ENCODE assay signal across 10 mouse cellular contexts in the genomic region with DNA sequence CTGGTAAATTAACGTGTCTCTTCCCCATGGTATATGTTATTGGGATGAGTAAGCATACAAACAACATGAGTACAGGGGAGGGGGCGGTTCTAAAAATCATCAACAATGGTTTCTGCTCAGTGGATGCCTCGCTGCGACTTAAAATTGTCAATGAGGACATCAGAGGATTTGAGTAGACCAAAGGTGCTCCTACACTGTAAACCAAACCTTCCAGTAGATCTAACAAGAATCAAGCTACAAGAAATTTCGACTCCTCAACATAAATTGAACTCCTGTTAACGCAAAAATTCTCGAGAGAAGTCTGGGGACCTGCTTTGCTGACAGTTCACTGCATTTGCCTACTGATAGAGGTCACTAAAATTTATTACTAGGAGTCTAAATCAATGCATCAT. TPM values are rescaled to one million over a fixed set of nuclear protein-coding genes. Genes with fewer than 3 reads are reported as not detected.
DNase-seq lines count a peak whose midpoint lies in the region; ATAC-seq and TF ChIP-seq lines count a peak whose summit lies in the region.
"Had no signal": no experiment of that assay in that cellular context is flagged by ENCODE, and none has a peak within 500 bp of the region (broad histone marks: within the 10 kb centered on the region; RNA-seq: fewer than 3 reads in every experiment).

No protein-coding gene starts in this region.

- no peak overlapping the region for H3K27ac ChIP-seq in forebrain, embryonic 10.5 days
- H3K27ac ChIP-seq in forebrain, embryonic 11.5 days (ENCODE audit: low read depth, low read length), result no peak overlapping the region
- no peak overlapping the region for H3K27ac ChIP-seq in lung, postnatal 0 days (ENCODE audit: low read length)
- peak overlapping the region; percentile 9; the same call in 1 of the 2 replicates for H3K27ac ChIP-seq in intestine, embryonic 16.5 days (ENCODE audit: low read length)
- H3K27ac ChIP-seq in neural tube, embryonic 15.5 days (replicated peaks), result no peak overlapping the region

- no peaks in the 10 kb centered on the region for H3K27me3 ChIP-seq in forebrain, embryonic 10.5 days (ENCODE audit: poor library complexity, severe bottlenecking)
- no peaks in the 10 kb centered on the region for H3K27me3 ChIP-seq in forebrain, embryonic 11.5 days (ENCODE audit: control insufficient read depth, insufficient read depth, low read length)
- no peaks in the 10 kb centered on the region for H3K27me3 ChIP-seq in lung, postnatal 0 days (replicated peaks; ENCODE audit: insufficient read depth, low read length)
- no peaks in the 10 kb centered on the region for H3K27me3 ChIP-seq in intestine, embryonic 16.5 days (replicated peaks; ENCODE audit: control insufficient read depth, insufficient read depth, low read length)
- no peaks in the 10 kb centered on the region for H3K27me3 ChIP-seq in neural tube, embryonic 15.5 days (replicated peaks)

- TF ChIP-seq EP300 in lung, postnatal 0 days (IDR thresholded peaks at IDR 0.05), result no peak

- no peaks in the 10 kb centered on the region for H3K36me3 ChIP-seq in forebrain, embryonic 10.5 days (replicated peaks)
- H3K36me3 ChIP-seq in forebrain, embryonic 11.5 days (ENCODE audit: control insufficient read depth, insufficient read depth, low read length), result no peaks in the 10 kb centered on the region
- H3K36me3 ChIP-seq in lung, postnatal 0 days (ENCODE audit: insufficient read depth, low read length), result no peaks in the 10 kb centered on the region
- H3K36me3 ChIP-seq in intestine, embryonic 16.5 days (ENCODE audit: control insufficient read depth, insufficient read depth, low read length), result no peaks in the 10 kb centered on the region
- H3K36me3 ChIP-seq in neural tube, embryonic 15.5 days, result no peaks in the 10 kb centered on the region

- 89% methylated on average over 7 of the region's 7 CpGs for WGBS in forebrain, embryonic 10.5 days
- 87% methylated on average over 7 of the region's 7 CpGs for WGBS in forebrain, embryonic 11.5 days
- WGBS in lung, postnatal 0 days, result 72% methylated on average over 7 of the region's 7 CpGs
- WGBS in lung, adult 2 months, result 72% methylated on average over 7 of the region's 7 CpGs
- WGBS in intestine, embryonic 16.5 days, result 76% methylated on average over 7 of the region's 7 CpGs
- 78% methylated on average over 7 of the region's 7 CpGs for WGBS in neural tube, embryonic 15.5 days

- TF ChIP-seq POLR2A in lung, adult 2 months (IDR thresholded peaks at IDR 0.05; ENCODE audit: borderline replicate concordance, extremely low read depth, low read depth, low read length), result no peak

- peak overlapping the region; percentile 97; the same call in 1 of the 2 replicates for H3K4me3 ChIP-seq in forebrain, embryonic 10.5 days
- H3K4me3 ChIP-seq in forebrain, embryonic 11.5 days (ENCODE audit: low read depth, low read length), result no peak overlapping the region
- H3K4me3 ChIP-seq in lung, postnatal 0 days (ENCODE audit: low read depth, low read length), result no peak overlapping the region
- H3K4me3 ChIP-seq in lung, adult 2 months (replicated peaks; ENCODE audit: extremely low read depth, low read depth, low read length), result no peak overlapping the region
- 0 out of 2 replicates have a peak overlapping the region, but pooled peaks have one; percentile 5 for H3K4me3 ChIP-seq in intestine, embryonic 16.5 days (ENCODE audit: low read length)
- H3K4me3 ChIP-seq in neural tube, embryonic 15.5 days (replicated peaks), result peak overlapping the region; percentile 99

- no peak for ATAC-seq in forebrain, embryonic 11.5 days (replicated peaks; ENCODE audit: low FRiP score)
- ATAC-seq in lung, postnatal 0 days, result no peak
- no peak for ATAC-seq in intestine, embryonic 16.5 days
- ATAC-seq in neural tube, embryonic 15.5 days (ENCODE audit: low FRiP score), result no peak

- no peak overlapping the region for H3K9ac ChIP-seq in forebrain, embryonic 11.5 days (ENCODE audit: low read length)
- no peak overlapping the region for H3K9ac ChIP-seq in lung, postnatal 0 days (replicated peaks; ENCODE audit: low read depth)
- H3K9ac ChIP-seq in intestine, embryonic 16.5 days (ENCODE audit: low read depth, low read length), result no peak overlapping the region
- peak overlapping the region; percentile 96; the same call in 1 of the 2 replicates for H3K9ac ChIP-seq in neural tube, embryonic 15.5 days (replicated peaks)

- peaks cover 26% of the 10 kb centered on the region for H3K4me1 ChIP-seq in forebrain, embryonic 10.5 days
- H3K4me1 ChIP-seq in forebrain, embryonic 11.5 days (replicated peaks; ENCODE audit: control insufficient read depth, insufficient read depth, low read length), result peaks cover 3% of the 10 kb centered on the region; the same call in 1 of the 2 replicates
- H3K4me1 ChIP-seq in lung, postnatal 0 days (ENCODE audit: insufficient read depth, low read depth, low read length), result 0 out of 2 replicates have a peak, but pooled peaks cover 4% of the 10 kb centered on the region
- H3K4me1 ChIP-seq in lung, adult 2 months (ENCODE audit: control insufficient read depth, insufficient read depth, low read length), result peaks cover 5% of the 10 kb centered on the region
- peaks cover 11% of the 10 kb centered on the region for H3K4me1 ChIP-seq in intestine, embryonic 16.5 days (ENCODE audit: control insufficient read depth, insufficient read depth, low read length)
- peaks cover 44% of the 10 kb centered on the region for H3K4me1 ChIP-seq in neural tube, embryonic 15.5 days

- TF ChIP-seq CTCF in lung, postnatal 0 days (IDR thresholded peaks at IDR 0.05), result no peak
- TF ChIP-seq CTCF in lung, adult 2 months (IDR thresholded peaks at IDR 0.05; ENCODE audit: insufficient read depth, low read length), result no peak

- H3K9me3 ChIP-seq in forebrain, embryonic 10.5 days, result no peaks in the 10 kb centered on the region
- H3K9me3 ChIP-seq in forebrain, embryonic 11.5 days (ENCODE audit: control insufficient read depth, low read length), result no peaks in the 10 kb centered on the region
- H3K9me3 ChIP-seq in lung, postnatal 0 days (ENCODE audit: low read length), result no peaks in the 10 kb centered on the region
- no peaks in the 10 kb centered on the region for H3K9me3 ChIP-seq in intestine, embryonic 16.5 days (ENCODE audit: control insufficient read depth, low read length)
- H3K9me3 ChIP-seq in neural tube, embryonic 15.5 days (replicated peaks), result no peaks in the 10 kb centered on the region

- no peak overlapping the region; the same call in 1 of the 2 replicates for H3K4me2 ChIP-seq in forebrain, embryonic 11.5 days (ENCODE audit: low read depth, low read length, severe bottlenecking)
- H3K4me2 ChIP-seq in lung, postnatal 0 days (replicated peaks; ENCODE audit: low read depth, low read length), result peak overlapping the region; percentile 98; the same call in 1 of the 2 replicates
- H3K4me2 ChIP-seq in intestine, embryonic 16.5 days (ENCODE audit: low read depth, low read length), result peak overlapping the region; percentile 10; the same call in 1 of the 2 replicates
- H3K4me2 ChIP-seq in neural tube, embryonic 15.5 days, result peak overlapping the region; percentile 74

- no peak for DNase-seq in forebrain, embryonic 10.5 days (ENCODE audit: extremely low spot score, low spot score)
- DNase-seq in forebrain, embryonic 11.5 days (ENCODE audit: low spot score), result no peak
- DNase-seq in lung, postnatal 0 days (ENCODE audit: low spot score), result no peak
- DNase-seq in lung, adult 2 months, result no peak
- no peak for DNase-seq in B cell, adult 2 months
- no peak for DNase-seq in cerebellum, postnatal 10 days
- DNase-seq: adrenal gland, adult 2 months; kidney, postnatal 4 days had no signal

RNA-seq across cellular contexts. Expression of gene Smap2, which starts 1.8 kb away (rescaled TPM):
- 11.3 and 13.5 TPM in 2 replicates for polyA plus RNA-seq in forebrain, embryonic 10.5 days (2016; fragmentation: Nextera tagmentation; extraction: Ambion mirVana)
- 17.1 and 18.9 TPM in 2 replicates for polyA plus RNA-seq in forebrain, embryonic 11.5 days (2014; fragmentation: Nextera tagmentation; extraction: Ambion mirVana)
- 10.8 and 12.4 TPM in 2 replicates for polyA plus RNA-seq in lung, postnatal 0 days (2015; fragmentation: Nextera tagmentation; extraction: Ambion mirVana)
- polyA plus RNA-seq in lung, adult 2 months (2012; rRNA removed), result 17.6 and 24.9 TPM in 2 replicates
- 12.2 and 14.2 TPM in 2 replicates for polyA plus RNA-seq in intestine, embryonic 16.5 days (2015; fragmentation: Nextera tagmentation; extraction: Ambion mirVana)
- 41.4 and 43.4 TPM in 2 replicates for polyA plus RNA-seq in neural tube, embryonic 15.5 days (2015; fragmentation: Nextera tagmentation; extraction: Ambion mirVana)

RNA-seq across cellular contexts. Expression of gene Col9a2, which starts 23.9 kb away (rescaled TPM):
- polyA plus RNA-seq in forebrain, embryonic 10.5 days (2016; fragmentation: Nextera tagmentation; extraction: Ambion mirVana), result 1.4 and 1.5 TPM in 2 replicates
- polyA plus RNA-seq in forebrain, embryonic 11.5 days (2014; fragmentation: Nextera tagmentation; extraction: Ambion mirVana), result 3.4 and 3.5 TPM in 2 replicates
- 1.6 and 1.8 TPM in 2 replicates for polyA plus RNA-seq in lung, postnatal 0 days (2015; fragmentation: Nextera tagmentation; extraction: Ambion mirVana)
- 0.30 TPM in 1 of 2 replicates, not detected in the other for polyA plus RNA-seq in lung, adult 2 months (2012; rRNA removed)
- polyA plus RNA-seq in intestine, embryonic 16.5 days (2015; fragmentation: Nextera tagmentation; extraction: Ambion mirVana), result 4.5 and 4.7 TPM in 2 replicates
- polyA plus RNA-seq in neural tube, embryonic 15.5 days (2015; fragmentation: Nextera tagmentation; extraction: Ambion mirVana), result 21.5 and 36.1 TPM in 2 replicates

Comparison
In these comparisons a context has a peak if more than half of its experiments do, and no peak if none do; other contexts are left out.
1. H3K4me3 ChIP-seq: peak in forebrain, embryonic 10.5 days (single experiment), intestine, embryonic 16.5 days (single experiment) and neural tube, embryonic 15.5 days (single experiment); none in forebrain, embryonic 11.5 days (single experiment), lung, postnatal 0 days (single experiment) and lung, adult 2 months (single experiment).